Mouse (Mus musculus) hindbrain, embryonic 11.5 days (tissue): ENCODE data around the gene Dctn3. TPM values are rescaled to one million over a fixed set of nuclear protein-coding genes. Genes with fewer than 3 reads are reported as not detected.

Source experiments
- ATAC-seq: fragments of 200-750 bp; cut with Nextera tagmentation; 2 replicates; pipeline ENCODE4 v1.8.0; 2017; ENCODE audit warnings: mild to moderate bottlenecking, moderate TSS enrichment, moderate library complexity; ENCODE audit not compliant: low FRiP score
- DNase-seq: peaks from one replicate; pipeline ENCODE4 v3.0.0-alpha.2; 2015; ENCODE audit warnings: low spot score
- H3K27ac ChIP-seq: fragments of 300-500 bp; sonication (generic); 2 replicates; pipeline ENCODE4 v1.5.1; 2014; ENCODE audit warnings: mild to moderate bottlenecking, low read depth, low read length
- H3K27me3 ChIP-seq: fragments of 300-500 bp; sonication (generic); 2 replicates; pipeline ENCODE4 v1.6.1; 2014; ENCODE audit warnings: mild to moderate bottlenecking, low read length, moderate library complexity, mixed read lengths; ENCODE audit not compliant: control insufficient read depth, insufficient read depth
- H3K36me3 ChIP-seq: fragments of 300-500 bp; sonication (generic); 2 replicates; pipeline ENCODE4 v1.6.1; 2014; ENCODE audit warnings: mild to moderate bottlenecking, low read length, moderate library complexity, mixed read lengths; ENCODE audit not compliant: control insufficient read depth, insufficient read depth
- H3K4me1 ChIP-seq: fragments of 300-500 bp; sonication (generic); replicated peaks from 2 replicates; pipeline ENCODE4 v1.6.1; 2014; ENCODE audit warnings: low read length, mixed read lengths; ENCODE audit not compliant: control insufficient read depth, insufficient read depth
- H3K4me2 ChIP-seq: fragments of 300-500 bp; sonication (generic); replicated peaks from 2 replicates; pipeline ENCODE4 v1.6.1; 2014; ENCODE audit warnings: mild to moderate bottlenecking, low read depth, low read length
- H3K4me3 ChIP-seq: fragments of 300-500 bp; sonication (generic); 2 replicates; pipeline ENCODE4 v1.5.1; 2014; ENCODE audit warnings: low read depth, low read length
- H3K9ac ChIP-seq: fragments of 300-500 bp; sonication (generic); 2 replicates; pipeline ENCODE4 v1.6.1; 2014; ENCODE audit warnings: low read depth, low read length
- H3K9me3 ChIP-seq: fragments of 300-500 bp; sonication (generic); 2 replicates; pipeline ENCODE4 v1.6.1; 2016; ENCODE audit warnings: low read length; ENCODE audit not compliant: control insufficient read depth
- WGBS: fragments of 180-500 bp; shearing (Covaris S2); extraction: QIAGEN DNeasy Blood & Tissue Kit; methylation state at CpG from one replicate; pipeline ENCODE4 v1.1.7; 2014; 5-methylcytosine and 5-hydroxymethylcytosine counted together
- polyA plus RNA-seq: library from polyadenylated mRNA; unstranded; fragments of >200 nt; fragmentation: Nextera tagmentation; extraction: Ambion mirVana; gene quantifications from 2 replicates; pipeline ENCODE4 v1.2.1, GENCODE M21; 2014

Dctn3 gene
- polyA plus RNA-seq, 1 experiment from 2014 or later: 192 TPM

DNA sequence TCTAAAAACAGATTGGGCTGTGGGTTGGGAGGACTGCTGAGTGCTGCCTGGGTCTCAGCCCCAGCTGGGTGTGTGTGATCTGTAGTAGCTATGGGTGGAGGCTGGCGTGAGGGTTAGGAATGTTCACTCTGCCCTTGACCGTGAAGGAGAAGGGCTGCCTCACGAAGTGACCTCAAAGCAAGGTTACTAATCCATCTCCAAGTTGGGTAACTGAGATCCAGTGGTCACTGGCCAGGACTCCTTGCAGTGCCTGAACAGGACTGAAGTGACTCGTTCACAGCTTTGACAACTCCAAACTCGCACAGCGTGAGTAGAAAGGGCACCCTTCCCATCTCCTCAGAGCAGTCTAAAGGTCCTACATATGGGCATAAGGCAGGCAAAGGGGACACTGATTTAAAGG is 44.1 kb downstream of the Dctn3 start:
- no peak overlapping the region for H3K9ac ChIP-seq
- no peak overlapping the region; the same call in 1 of the 2 replicates for H3K27ac ChIP-seq
- ATAC-seq: no peak
- H3K27me3 ChIP-seq: no peaks in the 10 kb centered on the region
- H3K36me3 ChIP-seq: peaks cover 4% of the 10 kb centered on the region
- H3K4me3 ChIP-seq: no peak overlapping the region
- DNase-seq: no peak
- no peak overlapping the region for H3K4me2 ChIP-seq
- no peaks in the 10 kb centered on the region for H3K9me3 ChIP-seq
- 72% methylated on average over 6 of the region's 6 CpGs for WGBS
- H3K4me1 ChIP-seq: peaks cover 31% of the 10 kb centered on the region

DNA sequence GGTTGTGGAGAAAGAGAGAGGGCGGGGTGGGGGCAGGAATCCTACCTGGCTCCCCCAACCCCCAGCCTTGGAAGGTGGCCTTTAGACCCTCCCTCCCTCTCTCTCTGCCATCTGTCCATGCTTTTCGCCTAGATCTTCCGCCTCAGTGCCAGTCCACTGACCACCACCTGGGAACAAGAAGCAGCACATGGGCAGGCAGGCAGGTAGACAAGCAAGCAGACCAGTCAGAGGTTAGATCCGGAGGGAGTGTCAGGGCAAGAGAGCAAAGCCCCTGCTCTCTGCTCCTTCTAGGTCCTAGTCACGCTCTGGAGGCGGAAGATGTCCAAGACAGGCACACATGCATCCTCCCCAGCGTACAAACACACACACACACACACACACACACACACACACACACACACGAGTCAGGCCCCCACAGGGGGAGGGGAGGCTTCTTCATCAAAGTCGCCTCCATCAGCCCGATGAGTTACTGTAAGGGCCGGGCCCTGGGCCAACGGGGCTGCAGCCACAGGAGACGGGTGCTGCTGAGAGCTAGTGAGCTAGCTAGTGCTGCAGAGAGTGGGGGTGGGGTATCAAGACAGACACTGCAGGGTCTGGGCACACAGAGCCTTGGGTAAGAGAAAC is 45.9 kb downstream of the Dctn3 start:
- Histone ChIP-seq H3K9me3 (no peaks in the 10 kb centered on the region), H3K4me2 (no peak overlapping the region), H3K27ac (peak overlapping the region; percentile 60), H3K4me3 (no peak overlapping the region), H3K36me3 (peaks cover 4% of the 10 kb centered on the region), H3K27me3 (no peaks in the 10 kb centered on the region), H3K4me1 (peaks cover 37% of the 10 kb centered on the region), H3K9ac (0 out of 2 replicates have a peak overlapping the region, but pooled peaks have one; percentile 27)
- DNase-seq (peak; percentile 24), ATAC-seq (0 out of 2 replicates have a peak, but pooled peaks have one; percentile 33)
- 51% methylated on average over 13 of the region's 13 CpGs for WGBS

DNA sequence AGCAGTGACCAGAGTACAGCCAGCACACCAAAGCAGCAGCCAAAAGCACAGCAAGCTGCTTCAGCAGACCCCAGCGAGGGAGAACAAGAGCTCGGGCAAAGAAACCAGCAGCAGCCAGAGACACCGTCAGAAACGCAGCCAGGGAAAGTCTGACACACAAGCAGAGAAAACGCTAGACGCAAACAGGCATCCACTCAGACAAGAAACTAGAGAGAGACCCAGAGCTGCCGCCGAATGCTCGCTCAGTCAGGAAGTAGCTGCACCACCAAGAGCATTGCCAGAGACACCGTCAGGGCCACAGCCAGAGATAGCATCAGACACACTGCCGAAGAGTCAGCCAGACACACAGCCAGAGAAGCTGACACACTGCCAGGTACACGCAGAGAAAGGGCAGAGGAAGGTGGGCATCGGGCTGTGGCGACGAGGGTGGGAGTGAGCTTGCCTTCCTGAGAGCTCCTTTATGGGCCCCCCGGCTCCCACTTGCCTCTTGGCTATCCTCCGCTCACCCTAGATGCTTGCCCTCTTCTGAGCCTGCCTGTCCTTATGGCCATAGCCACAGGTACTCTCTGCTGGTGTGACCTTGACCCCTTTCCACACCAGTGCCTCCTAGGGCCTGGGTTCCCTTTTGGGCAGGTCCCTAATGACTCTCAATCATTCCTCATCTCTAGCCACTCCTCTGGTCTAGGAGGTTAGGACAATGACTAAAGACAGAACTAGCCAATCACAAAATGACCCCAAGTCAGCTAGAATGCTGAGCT is 46.5 kb downstream of the Dctn3 start:
- WGBS: 78% methylated on average over 16 of the region's 17 CpGs
- H3K9me3 ChIP-seq: no peaks in the 10 kb centered on the region
- H3K9ac ChIP-seq: no peak overlapping the region
- no peaks in the 10 kb centered on the region for H3K27me3 ChIP-seq
- H3K27ac ChIP-seq: 0 out of 2 replicates have a peak overlapping the region, but pooled peaks have one; percentile 27
- peaks cover 4% of the 10 kb centered on the region for H3K36me3 ChIP-seq
- ATAC-seq: no peak
- no peak for DNase-seq
- H3K4me1 ChIP-seq: peaks cover 40% of the 10 kb centered on the region
- H3K4me3 ChIP-seq: no peak overlapping the region
- no peak overlapping the region for H3K4me2 ChIP-seq

DNA sequence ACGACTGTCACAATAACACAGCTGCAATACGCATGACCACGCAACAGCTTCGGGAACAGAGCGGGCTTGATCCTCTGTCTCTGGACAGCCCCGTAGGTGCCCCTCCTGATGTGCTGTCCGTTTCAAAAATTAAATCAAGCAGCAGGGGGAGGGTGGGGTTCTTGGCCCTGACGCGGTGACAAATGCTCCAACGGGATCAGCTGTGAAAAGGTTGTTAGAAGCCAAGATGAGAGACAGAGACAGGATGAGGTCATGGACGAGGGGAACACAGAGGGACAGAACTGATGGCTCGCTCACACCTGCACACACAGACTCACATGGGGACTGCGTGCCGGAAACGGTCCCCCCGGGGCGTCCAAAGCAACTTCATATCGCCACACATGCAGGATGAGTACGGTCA is 49.8 kb downstream of the Dctn3 start:
- Histone ChIP-seq H3K36me3 (peaks cover 6% of the 10 kb centered on the region), H3K4me3 (no peak overlapping the region), H3K27me3 (no peaks in the 10 kb centered on the region), H3K4me2 (no peak overlapping the region), H3K4me1 (peaks cover 31% of the 10 kb centered on the region), H3K27ac (peak overlapping the region; percentile 75), H3K9me3 (no peaks in the 10 kb centered on the region), H3K9ac (0 out of 2 replicates have a peak overlapping the region, but pooled peaks have one; percentile 27)
- ATAC-seq: 0 out of 2 replicates have a peak, but pooled peaks have one; percentile 17
- DNase-seq: peak; percentile 25
- WGBS: 49% methylated on average over 19 of the region's 19 CpGs

- peak overlapping the region; percentile 28; the same call in 1 of the 2 replicates for H3K9ac ChIP-seq
- WGBS: 32% methylated on average over 8 of the region's 8 CpGs
- H3K9me3 ChIP-seq: no peaks in the 10 kb centered on the region
- peak; percentile 5; the same call in 1 of the 2 replicates for ATAC-seq
- peak; percentile 39 for DNase-seq
- peak overlapping the region; percentile 75 for H3K27ac ChIP-seq
- no peak overlapping the region for H3K4me2 ChIP-seq
- no peaks in the 10 kb centered on the region for H3K27me3 ChIP-seq
- peaks cover 27% of the 10 kb centered on the region for H3K4me1 ChIP-seq
- H3K36me3 ChIP-seq: peaks cover 4% of the 10 kb centered on the region; the same call in 1 of the 2 replicates
- no peak overlapping the region for H3K4me3 ChIP-seq
Observed at GRCm38 (mm10) chr4:41672522-41672963, 50.4 kb downstream of the Dctn3 start.

GRCm38 (mm10) chr4:41671963-41672480 is 50.9 kb downstream of the Dctn3 start:
- peak overlapping the region; percentile 28; the same call in 1 of the 2 replicates for H3K9ac ChIP-seq
- no peaks in the 10 kb centered on the region for H3K27me3 ChIP-seq
- DNase-seq (peak; percentile 45), ATAC-seq (peak; percentile 62)
- H3K36me3 ChIP-seq: peaks cover 4% of the 10 kb centered on the region; the same call in 1 of the 2 replicates
- H3K4me3 ChIP-seq: no peak overlapping the region
- H3K4me1 ChIP-seq: peaks cover 23% of the 10 kb centered on the region
- whole genome bisulfite sequencing: 21% methylated on average over 8 of the region's 8 CpGs
- H3K9me3 ChIP-seq: no peaks in the 10 kb centered on the region
- H3K27ac ChIP-seq: peak overlapping the region; percentile 75
- no peak overlapping the region for H3K4me2 ChIP-seq

DNA sequence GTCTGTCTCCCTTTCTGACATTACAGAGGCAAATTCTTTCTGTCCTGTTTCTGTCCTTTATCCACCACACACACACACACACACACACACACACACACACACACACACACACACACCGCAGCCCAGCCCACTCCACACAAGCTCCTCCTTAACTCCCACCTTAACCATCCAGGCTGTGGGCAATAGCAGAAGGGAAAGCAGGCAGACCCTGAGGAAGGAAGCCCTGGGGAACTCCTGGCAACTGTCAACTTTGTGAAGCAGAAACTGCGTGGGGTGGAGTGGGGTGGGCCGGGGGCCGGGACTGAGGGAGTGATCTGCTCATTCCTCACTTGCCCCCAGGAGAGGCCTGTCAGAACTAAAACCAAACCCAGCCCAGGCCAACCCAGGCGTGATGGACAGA is 51.5 kb downstream of the Dctn3 start:
- ATAC-seq (no peak), DNase-seq (no peak)
- H3K9ac ChIP-seq: no peak overlapping the region
- no peak overlapping the region for H3K4me3 ChIP-seq
- peaks cover 4% of the 10 kb centered on the region; the same call in 1 of the 2 replicates for H3K36me3 ChIP-seq
- WGBS: 52% methylated on average over 5 of the region's 5 CpGs
- no peak overlapping the region for H3K4me2 ChIP-seq
- no peaks in the 10 kb centered on the region for H3K27me3 ChIP-seq
- H3K9me3 ChIP-seq: no peaks in the 10 kb centered on the region
- H3K27ac ChIP-seq: peak overlapping the region; percentile 75; the same call in 1 of the 2 replicates
- H3K4me1 ChIP-seq: peaks cover 23% of the 10 kb centered on the region

GRCm38 (mm10) chr4:41670836-41671235 is 52.1 kb downstream of the Dctn3 start:
- no peak for ATAC-seq
- 78% methylated on average over 18 of the region's 18 CpGs for WGBS
- H3K4me2 ChIP-seq: no peak overlapping the region
- H3K27ac ChIP-seq: peak overlapping the region; percentile 24; the same call in 1 of the 2 replicates
- no peaks in the 10 kb centered on the region for H3K27me3 ChIP-seq
- H3K9me3 ChIP-seq: no peaks in the 10 kb centered on the region
- H3K4me1 ChIP-seq: peaks cover 21% of the 10 kb centered on the region
- H3K36me3 ChIP-seq: peaks cover 4% of the 10 kb centered on the region; the same call in 1 of the 2 replicates
- H3K9ac ChIP-seq: no peak overlapping the region
- DNase-seq: no peak
- H3K4me3 ChIP-seq: no peak overlapping the region
